ENCODE assay signal across 10 mouse cellular contexts in genomic region chr4:45949109-45949848, GRCm38 (mm10). TPM values are rescaled to one million over a fixed set of nuclear protein-coding genes. Genes with fewer than 3 reads are reported as not detected.
DNase-seq lines count a peak whose midpoint lies in the region; ATAC-seq and TF ChIP-seq lines count a peak whose summit lies in the region.
"Had no signal": no experiment of that assay in that cellular context is flagged by ENCODE, and none has a peak within 500 bp of the region (broad histone marks: within the 10 kb centered on the region; RNA-seq: fewer than 3 reads in every experiment).

No protein-coding gene starts in this region.

- H3K27ac ChIP-seq in heart, adult 2 months, result no peak overlapping the region
- H3K27ac ChIP-seq in intestine, postnatal 0 days (ENCODE audit: low read depth, low read length), result no peak overlapping the region
- no peak overlapping the region for H3K27ac ChIP-seq in hindbrain, embryonic 10.5 days
- H3K27ac ChIP-seq: midbrain, embryonic 13.5 days had no signal

- WGBS in heart, adult 2 months, result 53% methylated on average over 7 of the region's 7 CpGs
- WGBS in intestine, postnatal 0 days, result 72% methylated on average over 7 of the region's 7 CpGs
- WGBS in hindbrain, embryonic 10.5 days, result 87% methylated on average over 7 of the region's 7 CpGs

- no peak for TF ChIP-seq POLR2A in heart, adult 2 months (IDR thresholded peaks at IDR 0.05; ENCODE audit: insufficient read depth, low read depth, low read length)

- no peaks in the 10 kb centered on the region for H3K79me2 ChIP-seq in heart, adult 2 months (replicated peaks; ENCODE audit: control insufficient read depth, insufficient read depth, low read length)

- peak; percentile 52; the same call in 1 of the 2 replicates for ATAC-seq in intestine, postnatal 0 days
- ATAC-seq: midbrain, embryonic 13.5 days had no signal

- H3K9me3 ChIP-seq in intestine, postnatal 0 days (ENCODE audit: control insufficient read depth), result no peaks in the 10 kb centered on the region
- H3K9me3 ChIP-seq in hindbrain, embryonic 10.5 days, result no peaks in the 10 kb centered on the region
- H3K9me3 ChIP-seq: midbrain, embryonic 13.5 days had no signal

- no peaks in the 10 kb centered on the region for H3K27me3 ChIP-seq in heart, adult 2 months (ENCODE audit: control insufficient read depth, insufficient read depth, low read length)
- no peaks in the 10 kb centered on the region for H3K27me3 ChIP-seq in intestine, postnatal 0 days (replicated peaks; ENCODE audit: control insufficient read depth, insufficient read depth, low read length)
- H3K27me3 ChIP-seq in hindbrain, embryonic 10.5 days (ENCODE audit: insufficient read depth, poor library complexity, severe bottlenecking), result no peaks in the 10 kb centered on the region
- H3K27me3 ChIP-seq: midbrain, embryonic 13.5 days had no signal

- intact Hi-C loops in heart, adult 2 months (cut with DNase I), result no loop called here
- intact Hi-C loops in heart, postnatal 14 days (cut with DNase I), result no loop called here

- H3K9ac ChIP-seq in heart, adult 2 months (ENCODE audit: low read depth, low read length), result no peak overlapping the region
- H3K9ac ChIP-seq in intestine, postnatal 0 days (ENCODE audit: low read depth, low read length), result no peak overlapping the region
- H3K9ac ChIP-seq: midbrain, embryonic 13.5 days had no signal

- no peak overlapping the region for H3K4me2 ChIP-seq in intestine, postnatal 0 days (replicated peaks; ENCODE audit: low read depth)
- H3K4me2 ChIP-seq: midbrain, embryonic 13.5 days had no signal

- H3K36me3 ChIP-seq in heart, adult 2 months (ENCODE audit: control insufficient read depth, insufficient read depth, low read length), result no peaks in the 10 kb centered on the region
- no peaks in the 10 kb centered on the region for H3K36me3 ChIP-seq in intestine, postnatal 0 days (ENCODE audit: control insufficient read depth, insufficient read depth)
- H3K36me3 ChIP-seq in hindbrain, embryonic 10.5 days, result no peaks in the 10 kb centered on the region
- H3K36me3 ChIP-seq: midbrain, embryonic 13.5 days had no signal

- peaks cover 5% of the 10 kb centered on the region for H3K4me1 ChIP-seq in heart, adult 2 months (ENCODE audit: control insufficient read depth, insufficient read depth, low read length)
- no peaks in the 10 kb centered on the region for H3K4me1 ChIP-seq in intestine, postnatal 0 days (replicated peaks; ENCODE audit: control insufficient read depth, insufficient read depth, low read length)
- H3K4me1 ChIP-seq in hindbrain, embryonic 10.5 days (replicated peaks), result peaks cover 9% of the 10 kb centered on the region; the same call in 1 of the 2 replicates
- H3K4me1 ChIP-seq: midbrain, embryonic 13.5 days had no signal

- 0 out of 2 replicates have a peak, but pooled peaks have one; percentile 20 for TF ChIP-seq EP300 in heart, adult 2 months (IDR thresholded peaks at IDR 0.05; ENCODE audit: insufficient read depth, low read depth, low read length)

- no peak for TF ChIP-seq CTCF in heart, adult 2 months (IDR thresholded peaks at IDR 0.05)
- TF ChIP-seq CTCF in intestine, postnatal 0 days (IDR thresholded peaks at IDR 0.05; ENCODE audit: low read depth), result no peak

- H3K4me3 ChIP-seq in heart, adult 2 months, result no peak overlapping the region
- no peak overlapping the region for H3K4me3 ChIP-seq in intestine, postnatal 0 days (ENCODE audit: low read depth, low read length)
- H3K4me3 ChIP-seq in hindbrain, embryonic 10.5 days, result no peak overlapping the region
- H3K4me3 ChIP-seq: midbrain, embryonic 13.5 days had no signal

- DNase-seq in heart, adult 2 months, result peak in 1 of 2 experiments; percentile 31
- DNase-seq in heart, postnatal 14 days, result no peak
- peak; percentile 18 for DNase-seq in MN1 (ENCODE audit: low spot score)
- peak; percentile 40 to 59 for DNase-seq in monocyte, adult 2 months (ENCODE audit: low read depth in 1 of 2, low spot score in 2 of 2)
- no peak for DNase-seq in hindbrain, embryonic 10.5 days (ENCODE audit: low spot score)
- no peak for DNase-seq in gastrocnemius, postnatal 10 days
- no peak for DNase-seq in ovary, postnatal 10 days (ENCODE audit: low spot score)
- DNase-seq: cerebellum, postnatal 10 days had no signal

RNA-seq across cellular contexts. Expression of gene Tdrd7, which starts 15.9 kb away (rescaled TPM):
- 10 to 100 TPM; 11.2 to 12.6 TPM for total RNA-seq in heart, adult 2 months (2021)
- polyA plus RNA-seq in heart, adult 2 months (2012; rRNA removed), result 6.2 and 11.4 TPM in 2 replicates
- total RNA-seq in heart, postnatal 14 days (2021), result 10 to 100 TPM; 11.1 to 14.0 TPM
- 43.3 and 47.8 TPM in 2 replicates for polyA plus RNA-seq in intestine, postnatal 0 days (2015; fragmentation: Nextera tagmentation; extraction: Ambion mirVana)
- 8.9 and 9.8 TPM in 2 replicates for polyA plus RNA-seq in hindbrain, embryonic 10.5 days (2016; fragmentation: Nextera tagmentation; extraction: Ambion mirVana)
- 10 to 100 TPM; 12.6 to 15.4 TPM for total RNA-seq in gastrocnemius, postnatal 10 days (2021)

RNA-seq across cellular contexts. Expression of gene Ccdc180, which starts 59.2 kb away (rescaled TPM):
- not detected for total RNA-seq in heart, adult 2 months (2021)
- polyA plus RNA-seq in heart, adult 2 months (2012; rRNA removed), result 0.20 TPM in 1 of 2 replicates, not detected in the other
- under 1 TPM in 1 of 2 experiments, not detected in 1; 0.17 TPM for total RNA-seq in heart, postnatal 14 days (2021)
- 0.14 TPM in 2 replicates for polyA plus RNA-seq in intestine, postnatal 0 days (2015; fragmentation: Nextera tagmentation; extraction: Ambion mirVana)
- polyA plus RNA-seq in hindbrain, embryonic 10.5 days (2016; fragmentation: Nextera tagmentation; extraction: Ambion mirVana), result 0.24 and 0.67 TPM in 2 replicates
- not detected for total RNA-seq in gastrocnemius, postnatal 10 days (2021)

Comparison
In these comparisons a context has a peak if more than half of its experiments do, and no peak if none do; other contexts are left out.
1. DNase-seq: peak in MN1 (single experiment) and monocyte, adult 2 months (2 of 2); none in heart, postnatal 14 days (0 of 2), hindbrain, embryonic 10.5 days (single experiment), gastrocnemius, postnatal 10 days (single experiment) and ovary, postnatal 10 days (single experiment).